Mouse (Mus musculus): ENCODE results near the gene Cfd.
A peak's percentile ranks its signal among the peaks of the same experiment; 100 is the strongest.

GRCm38 (mm10) chr10:79883297-79884084, 7.2 kb upstream of the Cfd start:
- TF ChIP-seq CTCF (IDR thresholded peaks at IDR 0.05; ENCODE audit: low read depth) (peak; percentile 83), EP300 (optimal IDR thresholded peaks at IDR 0.05) (no peak)
